Mouse (Mus musculus): ENCODE results near the gene Prkcd. TPM values are rescaled to one million over a fixed set of nuclear protein-coding genes. Genes with fewer than 3 reads are reported as not detected.

Prkcd gene
- polyA plus RNA-seq, 1 experiment from 2014 or later, result 54.0 TPM

DNA sequence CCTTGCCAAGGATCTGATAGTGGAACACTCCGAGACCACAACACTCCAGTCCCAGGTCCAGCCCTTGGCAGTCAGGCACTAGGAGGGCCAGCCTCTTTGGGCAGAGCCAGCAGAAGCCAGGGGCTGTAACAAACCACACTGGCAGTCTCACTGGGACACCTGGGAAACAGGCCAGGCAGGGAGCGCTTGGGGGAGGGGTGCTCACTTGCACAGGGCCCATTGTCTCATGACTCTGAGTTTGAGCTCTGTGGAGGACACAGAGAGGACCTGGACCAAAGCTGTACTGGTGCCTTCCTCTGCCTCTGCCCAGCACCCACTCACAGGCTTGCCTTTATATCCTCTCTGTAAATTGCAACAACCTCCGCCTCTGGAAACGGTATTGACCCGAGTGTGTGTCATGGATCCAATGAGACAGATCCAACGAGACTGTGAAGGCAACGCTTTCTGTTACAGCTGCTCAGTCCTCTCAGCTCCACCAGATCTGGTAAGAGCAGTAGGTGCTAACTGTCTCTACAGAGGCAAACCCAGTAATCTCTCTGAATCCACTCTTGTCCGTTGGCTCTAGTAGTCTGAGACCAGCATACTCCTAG lies 77.8 kb downstream of the Prkcd start, which contains the start of gene Tkt:
TSS of gene Tkt (plus strand) at position 229 of the 590 bp plus-strand sequence.
- Histone ChIP-seq H3K9me3 (ENCODE audit: low read depth, low read length) (no peaks in the 10 kb centered on the region), H3K9ac (peak within 1 kb of the TSS; percentile 90), H3K27ac (ENCODE audit: low read depth) (peak within 1 kb of the TSS; percentile 93), H3K4me1 (ENCODE audit: insufficient read depth) (peaks cover 14% of the 10 kb centered on the region; the same call in 1 of the 2 replicates), H3K36me3 (ENCODE audit: insufficient read depth) (0 out of 2 replicates have a peak, but pooled peaks cover 2% of the 10 kb centered on the region), H3K4me2 (peak within 1 kb of the TSS; percentile 97), H3K27me3 (ENCODE audit: insufficient read depth, low read length) (no peaks in the 10 kb centered on the region), H3K4me3 (ENCODE audit: low read depth, low read length) (peak within 1 kb of the TSS; percentile 83)
- DNase-seq (peak; percentile 53), ATAC-seq (ENCODE audit: insufficient read depth) (peak; percentile 32; the same call in 1 of the 2 replicates)
- TF ChIP-seq CTCF (IDR thresholded peaks at IDR 0.05; ENCODE audit: low read depth), result no peak
- WGBS, result 19% methylated on average over 8 of the region's 8 CpGs

Small RNAs within 50 kb of the gene (microRNA-seq; reads per million reads assigned to microRNA genes)
- 3.6 reads per million, percentile 11 among the genes with 10 or more reads in this experiment for gene Mir3076 (ENCODE audit: borderline number of aligned reads)

Other genes starting within 250 kb of the Prkcd start
- 34.4 and 35.0 TPM in 2 replicates for gene Dcp1a, start 146.7 kb downstream of the Prkcd start, polyA plus RNA-seq (2014; fragmentation: Nextera tagmentation; extraction: Ambion mirVana)
- 10.5 and 10.9 TPM in 2 replicates for gene Cacna1d, start 134.8 kb downstream of the Prkcd start, polyA plus RNA-seq (2014; fragmentation: Nextera tagmentation; extraction: Ambion mirVana)
- 145 and 152 TPM in 2 replicates for gene Tkt, start 77.9 kb downstream of the Prkcd start, polyA plus RNA-seq (2014; fragmentation: Nextera tagmentation; extraction: Ambion mirVana)
- gene Rft1, start 28.1 kb upstream of the Prkcd start, polyA plus RNA-seq (2014; fragmentation: Nextera tagmentation; extraction: Ambion mirVana), result 16.9 and 18.0 TPM in 2 replicates
- 14.7 and 15.0 TPM in 2 replicates for gene Sfmbt1, start 88.6 kb upstream of the Prkcd start, polyA plus RNA-seq (2014; fragmentation: Nextera tagmentation; extraction: Ambion mirVana)
- 32.2 and 33.7 TPM in 2 replicates for gene Tmem110, start 199.4 kb upstream of the Prkcd start, polyA plus RNA-seq (2014; fragmentation: Nextera tagmentation; extraction: Ambion mirVana)